Mouse (Mus musculus) CH12.LX (cell line): ENCODE data around the gene Ugt1a10.
"Not testable (repeated sequence)": the region's sequence is repeated elsewhere in the genome, so short reads cannot be mapped to it uniquely, and the experiment has no call there.

ENCODE experiments used
- CHD1 ChIP-seq: IDR thresholded peaks from 2 replicates; pipeline ENCODE4 v1.6.1; 2012; ENCODE audit warnings: low read depth, low read length, improper control_type of control experiment, inconsistent platforms
- CTCF ChIP-seq, 2 experiments: IDR thresholded peaks in 1 of 2; conservative IDR thresholded peaks in 1 of 2; 2 replicates each; pipeline ENCODE4 v1.5.1; 2011 to 2012; ENCODE audit warnings: low read depth in 2 of 2, low read length in 2 of 2, improper control_type of control experiment in 1 of 2, inconsistent platforms in 1 of 2, mild to moderate bottlenecking in 1 of 2, moderate library complexity in 1 of 2
- EP300 ChIP-seq: IDR thresholded peaks from 2 replicates; pipeline ENCODE4 v1.6.1; 2011; ENCODE audit warnings: low read length, improper control_type of control experiment
- JUN ChIP-seq: IDR thresholded peaks from 2 replicates; pipeline ENCODE4 v1.6.1; 2011; ENCODE audit warnings: low read depth, mild to moderate bottlenecking, low read length, improper control_type of control experiment, moderate library complexity; ENCODE audit not compliant: insufficient read depth
- MAZ ChIP-seq: IDR thresholded peaks from 2 replicates; pipeline ENCODE4 v1.6.1; 2012; ENCODE audit warnings: low read depth, mild to moderate bottlenecking, inconsistent platforms, low read length, improper control_type of control experiment, moderate library complexity
- PAX5 ChIP-seq: IDR thresholded peaks from 2 replicates; pipeline ENCODE4 v1.6.1; 2012; ENCODE audit warnings: low read length, inconsistent platforms, mixed read lengths
- POLR2A ChIP-seq: IDR thresholded peaks from 2 replicates; pipeline ENCODE4 v1.6.1; 2011; ENCODE audit warnings: low read depth, mild to moderate bottlenecking, improper control_type of control experiment, low read length
- POLR2AphosphoS2 ChIP-seq: IDR thresholded peaks from 2 replicates; pipeline ENCODE4 v1.6.1; 2011; ENCODE audit warnings: low read depth, low read length, improper control_type of control experiment
- TBP ChIP-seq: conservative IDR thresholded peaks from 2 replicates; pipeline ENCODE4 v1.6.1; 2011; ENCODE audit warnings: low read depth, low read length, improper control_type of control experiment
- TCF12 ChIP-seq: IDR thresholded peaks from 2 replicates; pipeline ENCODE4 v1.6.1; 2014; ENCODE audit warnings: low read depth, mild to moderate bottlenecking, inconsistent platforms, low read length, improper control_type of control experiment
- USF2 ChIP-seq: conservative IDR thresholded peaks from 2 replicates; pipeline ENCODE4 v1.6.1; 2011; ENCODE audit warnings: low read depth, low read length, improper control_type of control experiment
- ZC3H11A ChIP-seq: IDR thresholded peaks from 2 replicates; pipeline ENCODE4 v1.6.1; 2012; ENCODE audit warnings: low read depth, mild to moderate bottlenecking, inconsistent platforms, low read length, improper control_type of control experiment
- ZKSCAN1 ChIP-seq: IDR thresholded peaks from 2 replicates; pipeline ENCODE4 v1.6.1; 2012; ENCODE audit warnings: low read depth, inconsistent platforms, low read length, improper control_type of control experiment, borderline replicate concordance

DNA sequence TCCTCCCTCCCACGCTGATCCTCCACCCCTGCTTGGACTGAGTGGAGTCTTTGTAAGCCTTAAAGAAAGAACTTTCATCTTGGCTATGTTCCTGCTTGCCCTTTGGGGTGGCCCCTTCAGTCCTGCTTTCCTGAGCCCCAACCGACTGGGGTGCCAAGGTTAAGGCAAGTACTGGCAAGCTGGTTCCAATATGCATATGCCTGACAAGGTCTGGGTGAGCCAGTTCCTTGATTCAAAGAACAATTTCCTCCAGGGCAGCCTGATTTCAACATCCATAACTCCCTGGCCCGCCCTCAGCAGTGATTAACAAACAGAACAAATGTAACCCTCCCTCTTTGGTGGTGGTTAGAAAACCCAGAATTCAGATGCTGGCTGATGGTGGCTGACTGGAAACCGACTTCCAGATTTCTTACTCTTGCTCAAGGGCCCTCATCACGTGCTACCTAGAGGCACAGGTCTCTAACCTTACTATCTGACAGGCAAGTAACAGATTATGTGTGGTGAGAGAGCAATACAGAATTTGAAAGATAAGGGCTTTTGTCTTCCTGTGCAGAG is 79.3 kb downstream of the Ugt1a10 start, which contains the start of gene Ugt1a6a:
- TF ChIP-seq CTCF (conservative IDR thresholded peaks at IDR 0.05 in 1 of 2, IDR thresholded peaks at IDR 0.05 in 1 of 2; ENCODE audit: low read depth in 2 of 2, low read length in 2 of 2); TBP; ZC3H11A; CHD1; ZKSCAN1; MAZ; POLR2AphosphoS2; JUN; TCF12; POLR2A; PAX5; USF2; EP300: not testable (repeated sequence)
